Mouse (Mus musculus) cerebellum, adult 11-12 months (tissue): ENCODE measurements around the gene Ppil2.

ENCODE experiments used
- DNase-seq: peaks from one replicate; pipeline ENCODE4 v3.0.0; 2022

Ppil2 gene

DNA sequence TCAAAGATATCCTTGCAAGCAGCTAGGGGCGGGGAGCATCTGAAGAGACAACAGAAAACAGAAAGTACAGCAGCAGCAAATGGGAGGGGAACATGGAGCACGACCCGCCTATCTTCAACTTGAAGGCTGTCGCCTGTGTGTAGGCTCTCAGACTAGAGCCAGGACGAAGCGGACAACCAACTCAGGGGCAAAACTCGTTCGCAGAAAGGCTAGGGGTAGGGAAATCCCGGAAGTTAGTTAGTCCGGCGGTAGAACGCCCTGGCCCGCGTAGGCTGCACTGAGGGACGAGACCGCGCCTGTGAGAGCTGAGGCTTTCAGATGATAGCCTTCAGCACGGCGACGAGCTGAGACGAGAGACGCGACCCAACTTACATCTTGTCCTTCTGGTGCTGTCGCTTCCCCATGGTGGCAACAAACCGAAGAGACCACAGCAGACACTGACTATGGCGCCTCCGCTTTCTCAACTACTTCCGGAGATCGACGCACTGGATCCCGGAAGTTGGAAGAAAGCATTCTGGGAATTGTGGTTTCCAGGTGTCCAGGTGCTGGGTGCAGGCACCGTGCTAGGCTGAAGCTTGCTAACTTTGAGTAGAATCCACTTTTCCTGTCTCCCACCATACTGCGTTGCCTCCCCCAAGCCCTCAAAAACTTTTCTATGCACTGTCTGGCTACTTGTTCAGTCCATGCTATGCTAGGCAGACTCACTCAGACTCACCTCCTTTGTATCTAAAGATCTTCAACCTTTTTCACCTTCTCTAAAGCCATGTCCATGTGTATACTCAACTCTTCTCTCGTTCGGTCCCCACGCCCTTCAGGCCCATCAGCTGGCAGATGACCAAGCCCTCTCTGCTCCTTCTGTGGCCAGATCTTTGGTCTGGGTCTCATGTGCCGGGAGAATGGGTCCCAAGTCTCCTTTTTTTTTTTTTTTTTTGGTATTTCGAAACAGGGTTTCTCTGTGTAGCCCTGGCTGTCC is at the start of gene Ppil2:
TSS of gene Ppil2 (minus strand) at position 487 of the 973 bp plus-strand sequence.
- peak; percentile 68 for DNase-seq

GRCm38 (mm10) chr16:17154346-17154745 is 43.3 kb upstream of the Ppil2 start:
- DNase-seq: no peak

- no peak for DNase-seq
Observed at GRCm38 (mm10) chr16:17151874-17152273, 40.8 kb upstream of the Ppil2 start.

GRCm38 (mm10) chr16:17150520-17151258 is 39.6 kb upstream of the Ppil2 start:
- no peak for DNase-seq

- peak; percentile 43 for DNase-seq
Observed at GRCm38 (mm10) chr16:17148084-17148483, 37.0 kb upstream of the Ppil2 start.

GRCm38 (mm10) chr16:17147391-17147929 is 36.4 kb upstream of the Ppil2 start:
- DNase-seq: peak; percentile 33

GRCm38 (mm10) chr16:17146772-17147235 is 35.7 kb upstream of the Ppil2 start, which contains the start of gene Ccdc116:
Gene Ccdc116, minus strand, starts transcription at chr16:17147229.
- peak; percentile 85 for DNase-seq

GRCm38 (mm10) chr16:17144339-17144738 is 33.3 kb upstream of the Ppil2 start, which contains the start of gene Ydjc:
Gene Ydjc, plus strand, starts transcription at chr16:17144621.
- DNase-seq: no peak

DNA sequence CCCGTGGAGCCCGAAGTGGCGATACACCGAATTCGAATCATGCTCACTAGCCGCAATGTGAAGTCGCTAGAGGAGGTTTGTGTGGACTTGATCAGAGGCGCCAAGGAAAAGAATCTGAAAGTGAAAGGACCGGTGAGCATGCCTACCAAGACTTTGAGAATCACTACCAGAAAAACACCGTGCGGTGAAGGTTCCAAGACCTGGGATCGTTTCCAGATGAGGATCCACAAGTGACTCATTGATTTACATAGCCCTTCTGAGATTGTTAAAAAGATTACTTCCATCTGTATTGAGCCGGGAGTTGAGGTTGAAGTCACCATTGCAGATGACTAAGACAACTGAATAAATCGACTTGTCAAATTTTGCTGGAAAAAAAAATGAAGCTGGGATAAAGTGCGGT is 26.3 kb upstream of the Ppil2 start:
- no peak for DNase-seq

- no peak for DNase-seq
Observed at GRCm38 (mm10) chr16:17132906-17133200, 21.8 kb upstream of the Ppil2 start.

- peak; percentile 97 for DNase-seq
Observed at GRCm38 (mm10) chr16:17132089-17132905, 21.2 kb upstream of the Ppil2 start, which contains the start of gene Sdf2l1. Gene Sdf2l1, minus strand, starts transcription at chr16:17132383.

- DNase-seq: peak; percentile 45
Observed at GRCm38 (mm10) chr16:17131191-17132088, 20.4 kb upstream of the Ppil2 start.

DNA sequence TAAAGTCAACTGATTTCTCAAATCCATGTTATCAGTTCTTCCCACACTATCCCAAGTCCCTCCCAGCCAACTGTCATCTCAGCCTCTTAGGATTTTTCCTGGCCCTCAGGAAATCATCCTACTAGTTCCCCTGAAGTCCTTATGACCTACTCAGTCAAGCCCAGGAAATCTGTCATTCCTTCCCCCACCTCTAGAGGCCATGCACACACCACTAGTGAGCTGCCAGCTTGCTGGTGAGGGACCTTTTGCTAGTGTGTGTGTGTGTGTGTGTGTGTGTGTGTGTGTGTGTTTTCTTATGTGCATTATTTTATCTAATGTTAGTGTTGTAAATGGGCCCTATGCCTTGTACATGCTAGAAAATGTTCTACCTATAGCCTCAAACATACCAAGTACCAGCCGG is 16.2 kb upstream of the Ppil2 start:
- DNase-seq: no peak

GRCm38 (mm10) chr16:17124871-17125520 is 13.9 kb upstream of the Ppil2 start, which contains the start of gene 2610318N02Rik:
Gene 2610318N02Rik, minus strand, starts transcription at chr16:17125167.
- peak; percentile 59 for DNase-seq

DNA sequence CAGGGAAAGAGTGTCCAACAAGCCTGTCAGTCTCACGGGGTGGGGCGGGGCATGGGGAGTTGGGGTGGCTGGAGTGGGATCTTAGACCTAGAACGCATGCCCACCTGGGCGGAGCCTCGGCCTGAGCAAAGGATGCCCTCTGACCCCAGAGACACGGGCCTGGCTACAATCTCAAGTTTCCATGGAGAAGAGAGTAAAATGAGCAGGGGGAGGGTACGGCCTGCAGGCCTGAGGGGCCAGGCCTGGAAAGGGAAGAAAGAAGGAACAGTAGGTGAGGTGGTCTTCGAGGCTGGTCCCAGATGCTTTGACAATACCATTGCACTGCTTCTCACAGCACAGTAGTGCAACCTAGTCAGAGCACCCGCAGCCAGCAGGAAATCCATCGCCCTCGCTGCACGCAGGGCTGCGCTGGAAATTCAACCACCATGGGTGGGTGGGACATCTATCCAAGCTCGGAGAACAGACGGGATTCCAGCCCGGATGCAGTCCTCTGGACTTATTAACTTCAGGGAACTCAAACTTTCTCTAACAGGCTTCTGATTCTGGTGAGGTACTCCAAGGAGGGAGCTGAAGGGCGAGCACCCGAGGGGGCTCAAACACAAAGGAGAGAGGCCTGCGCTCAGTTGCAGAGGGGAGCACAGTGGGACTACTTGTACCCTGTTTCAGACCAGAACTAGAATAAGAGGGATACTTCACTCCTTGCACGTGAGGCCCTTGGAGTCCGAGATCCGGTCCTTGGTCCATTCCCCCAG is 13.2 kb upstream of the Ppil2 start:
- no peak for DNase-seq

DNA sequence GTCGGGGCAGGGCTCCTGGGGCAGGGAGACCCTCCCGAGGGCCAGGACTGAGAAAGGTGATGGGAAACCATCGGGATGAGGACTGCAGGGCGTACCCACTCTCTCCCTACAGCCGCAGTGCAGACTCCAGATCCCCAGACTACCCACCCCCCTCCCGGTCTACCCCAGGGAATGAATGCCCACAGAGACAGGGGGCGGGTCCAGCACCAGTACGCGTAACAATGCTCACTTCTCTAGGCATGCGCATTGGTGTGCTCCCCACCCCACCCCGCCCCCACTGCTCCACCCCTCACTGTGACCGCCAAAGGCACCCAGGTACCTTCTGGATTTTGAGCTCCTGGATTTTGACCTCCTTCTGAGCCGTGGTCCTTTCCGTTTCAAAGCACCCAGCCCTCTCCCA is 10.5 kb upstream of the Ppil2 start:
- DNase-seq: no peak

DNA sequence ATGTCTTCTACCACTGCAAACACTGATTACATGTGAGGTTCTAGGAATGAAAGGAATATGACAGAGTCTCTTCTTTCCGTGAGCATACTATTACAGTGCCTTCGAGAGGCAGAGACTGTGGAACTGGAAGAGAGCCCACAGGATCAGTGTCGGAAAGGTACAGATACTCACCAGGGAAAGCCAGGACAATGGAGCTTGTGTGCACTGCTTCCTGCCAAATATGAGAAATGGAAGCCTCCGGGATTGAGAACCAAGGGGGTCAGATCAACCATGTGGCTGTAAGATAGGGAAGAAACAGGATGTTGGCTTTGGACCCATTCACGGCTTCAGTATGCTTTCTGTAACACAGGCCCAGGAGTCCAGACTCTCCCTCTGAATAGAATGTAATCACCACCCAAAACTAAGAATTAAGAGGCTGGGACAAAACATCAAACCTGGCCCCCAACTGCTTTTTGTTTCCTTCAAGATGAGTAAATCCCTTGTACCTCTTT is 6.3 kb upstream of the Ppil2 start:
- DNase-seq: no peak

DNA sequence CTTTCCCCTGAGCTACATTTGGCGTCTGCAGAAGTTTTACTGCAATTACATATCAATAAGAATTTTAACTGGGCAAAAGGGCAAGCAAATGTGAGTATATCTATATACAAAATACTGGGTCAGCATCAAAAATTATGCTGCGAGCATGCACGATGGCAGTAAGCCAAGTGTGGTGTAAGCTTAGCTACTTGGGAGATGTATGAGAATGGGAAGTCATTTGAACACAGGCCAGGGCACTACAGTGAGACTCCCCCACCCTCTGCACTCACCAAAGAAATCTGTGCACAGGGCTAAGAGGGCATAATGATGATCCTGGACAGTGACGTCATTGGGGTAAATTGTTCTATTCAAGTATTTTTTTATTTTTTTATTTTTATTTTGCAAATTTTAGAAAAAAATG is 6.5 kb downstream of the Ppil2 start:
- no peak for DNase-seq

DNA sequence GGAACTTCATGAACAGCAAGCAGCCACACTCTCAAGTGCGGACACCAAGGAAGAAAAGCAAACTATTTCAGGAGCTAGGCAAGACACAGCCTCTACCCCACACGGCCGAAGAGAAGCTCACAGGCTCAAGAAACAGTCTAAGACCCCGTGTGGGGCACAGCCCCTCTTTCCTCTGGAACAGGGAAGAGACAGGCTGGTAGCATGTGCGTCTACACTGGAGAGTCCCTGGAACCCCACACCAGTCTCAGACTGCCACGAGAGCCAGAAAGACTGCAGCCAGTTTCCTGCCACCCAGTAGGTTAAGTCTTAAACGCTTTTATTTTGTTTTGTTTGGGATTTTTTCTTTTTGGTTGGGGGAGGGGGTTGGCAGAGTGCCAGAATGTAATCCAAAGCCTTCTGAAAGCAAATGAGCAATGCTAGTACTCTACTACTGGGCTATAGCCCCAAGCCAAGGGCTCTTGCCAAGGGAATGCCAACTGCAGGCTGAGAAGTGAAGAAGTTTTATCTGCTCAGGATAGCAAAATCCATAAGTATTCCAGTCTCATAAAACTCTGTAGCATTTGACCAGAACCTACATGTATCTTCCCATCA is 8.3 kb downstream of the Ppil2 start:
- no peak for DNase-seq
